Mouse (Mus musculus): Measurements from ENCODE around the gene Hpgd.
"Not testable (repeated sequence)": the region's sequence is repeated elsewhere in the genome, so short reads cannot be mapped to it uniquely, and the experiment has no call there.

Hpgd gene

DNA sequence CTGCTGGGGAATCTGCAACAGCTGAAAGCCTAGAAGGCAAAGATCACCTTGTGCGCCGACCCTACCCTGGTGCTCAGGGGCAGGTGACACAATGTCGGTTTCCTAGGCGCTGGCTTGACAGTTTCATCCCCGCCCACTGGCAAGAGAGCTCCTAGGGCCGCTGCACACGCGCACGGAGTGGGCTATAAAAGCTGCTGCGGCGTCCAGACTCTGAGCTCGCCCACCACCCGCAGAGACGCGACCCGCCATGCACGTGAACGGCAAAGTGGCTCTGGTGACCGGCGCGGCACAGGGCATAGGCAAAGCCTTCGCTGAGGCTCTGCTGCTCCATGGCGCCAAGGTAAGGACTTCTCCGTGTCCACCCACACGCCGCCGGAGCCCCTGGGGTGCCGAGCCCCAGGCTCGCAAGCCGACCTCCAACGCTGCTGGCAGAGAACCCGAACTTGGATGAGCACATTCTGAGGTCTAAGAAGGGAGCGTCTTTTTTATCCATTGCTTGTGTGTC is at the start of gene Hpgd:
TSS of gene Hpgd (plus strand) at position 213 of the 505 bp plus-strand sequence.
- in situ Hi-C loops (cut with MboI, MseI): loop anchor here (10.0 kb wide), 1 partner anchor 370 kb away; no protein-coding TSS in a partner anchor

DNA sequence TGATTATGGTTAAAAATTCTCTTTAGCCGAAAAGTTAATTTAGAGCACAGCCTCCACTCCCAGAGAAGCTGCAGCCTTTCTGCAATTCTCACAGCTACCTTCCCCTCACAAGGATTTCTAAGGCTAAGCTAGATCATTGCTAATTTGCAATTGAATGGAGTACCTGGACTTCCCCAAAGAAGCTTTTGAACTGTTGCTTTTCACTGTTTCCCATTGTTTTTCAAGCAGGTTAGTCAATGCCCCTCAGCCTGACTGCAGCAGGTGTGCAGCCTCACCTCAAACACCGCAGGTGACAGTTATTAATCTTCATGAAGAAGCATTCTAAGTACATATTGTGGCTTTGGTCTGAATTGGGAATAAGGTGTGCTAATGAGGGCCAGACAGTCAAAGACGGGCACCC is 42.7 kb upstream of the Hpgd start:
- in situ Hi-C loops (cut with MboI, MseI): not testable (repeated sequence)

DNA sequence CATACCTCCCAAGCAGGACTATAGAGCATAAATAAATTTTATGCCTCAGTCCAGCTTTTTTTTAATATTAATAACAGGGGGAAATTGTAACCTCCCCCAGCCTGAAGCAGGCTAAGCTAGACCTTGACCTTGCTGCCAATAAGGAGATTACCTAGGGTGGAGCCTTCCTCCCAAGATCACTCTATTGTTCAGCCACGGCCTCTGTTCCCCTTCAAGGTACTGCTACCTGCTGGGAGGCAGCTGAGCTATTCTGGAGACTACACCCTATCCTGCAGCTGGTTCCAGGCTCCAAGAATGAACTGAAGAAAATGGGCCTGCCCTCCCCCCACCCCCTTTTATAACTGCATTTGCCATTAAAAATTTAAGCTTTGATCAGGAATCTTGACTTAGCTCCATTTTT is 42.1 kb upstream of the Hpgd start:
- in situ Hi-C loops (cut with MboI, MseI): no loop called here

DNA sequence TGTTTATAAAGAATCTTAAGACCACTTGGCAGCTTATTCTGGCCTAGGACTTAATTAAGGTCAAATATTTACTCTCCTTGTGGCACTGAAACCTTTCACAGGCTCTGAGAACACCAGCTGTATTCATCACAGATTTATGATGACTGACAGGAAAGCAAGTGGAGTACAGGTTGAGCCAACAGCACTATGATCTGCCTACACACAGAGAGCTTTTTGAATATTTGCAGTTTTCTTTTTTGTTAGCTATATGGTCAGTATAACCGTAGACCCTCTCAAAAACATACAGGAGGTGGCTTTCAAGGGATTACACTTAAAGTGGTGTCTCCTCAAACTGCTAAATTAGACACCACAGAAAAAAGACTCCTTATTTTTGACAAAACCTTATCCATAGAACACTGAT is 33.2 kb upstream of the Hpgd start:
- in situ Hi-C loops (cut with MboI, MseI): no loop called here

DNA sequence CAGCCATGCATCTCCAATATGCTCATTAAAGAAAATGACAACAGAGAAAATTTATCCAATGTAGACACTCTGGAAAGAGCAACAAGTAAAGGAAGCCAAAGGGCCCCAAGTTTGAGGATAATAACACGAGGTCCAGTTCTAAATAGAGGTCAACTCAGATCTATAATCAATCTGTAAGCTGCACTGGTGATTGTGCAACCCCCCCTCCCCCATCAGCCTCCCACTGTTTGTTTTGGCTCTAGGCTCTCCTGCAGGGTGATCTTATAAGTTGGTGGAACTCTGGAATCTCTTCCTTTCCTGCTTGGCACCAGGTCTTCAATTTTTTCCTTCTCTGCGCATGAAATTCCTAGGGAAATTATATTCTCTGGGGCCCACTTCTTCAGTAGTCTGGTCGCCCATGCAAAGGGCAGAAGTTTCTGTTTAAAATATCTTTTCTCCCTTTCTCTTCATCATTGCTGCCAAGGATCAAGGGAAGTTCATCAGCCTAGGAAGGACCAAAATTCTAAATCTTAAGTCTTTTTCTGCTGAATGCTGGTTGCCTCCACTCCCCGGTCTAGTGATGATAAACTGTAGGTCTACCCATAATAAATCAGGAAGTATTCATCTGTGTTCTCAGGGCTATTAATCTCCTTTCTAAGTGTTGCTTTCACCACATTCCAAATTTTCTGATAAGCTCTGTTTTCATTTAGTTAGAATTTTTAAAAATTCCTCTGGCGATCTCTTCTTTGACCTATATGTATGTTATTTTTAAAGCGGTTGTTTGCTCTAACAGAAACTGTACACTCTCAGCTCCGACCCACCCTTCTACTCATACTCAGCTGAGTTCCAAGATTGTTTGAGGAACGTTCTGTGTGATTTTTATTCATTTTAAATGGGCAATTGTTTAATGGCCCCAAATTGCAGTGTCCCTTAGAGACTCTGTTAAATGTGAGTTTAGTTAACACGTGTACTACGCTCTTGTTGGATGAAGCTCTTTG is 24.4 kb upstream of the Hpgd start:
- in situ Hi-C loops (cut with MboI, MseI): no loop called here

DNA sequence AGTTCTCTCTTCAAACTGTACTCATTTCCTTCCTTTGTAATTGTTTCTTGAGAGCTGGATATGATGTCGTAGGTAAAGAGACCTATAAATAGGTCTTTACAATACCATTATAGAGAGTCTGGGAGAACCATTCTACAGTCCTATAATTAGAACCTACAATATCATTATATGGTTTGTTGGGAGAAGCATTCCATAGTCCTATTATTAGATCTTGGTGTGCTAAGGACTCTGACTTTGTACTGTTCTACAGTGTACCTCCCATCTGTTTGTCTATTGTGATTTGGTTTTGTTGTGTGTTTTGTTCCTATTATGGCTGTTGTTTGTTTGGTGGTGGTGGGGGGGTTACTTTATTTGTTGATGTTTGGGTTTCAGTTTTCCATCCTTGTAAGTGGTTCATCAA is 21.5 kb upstream of the Hpgd start:
- in situ Hi-C loops (cut with MboI, MseI): no loop called here

DNA sequence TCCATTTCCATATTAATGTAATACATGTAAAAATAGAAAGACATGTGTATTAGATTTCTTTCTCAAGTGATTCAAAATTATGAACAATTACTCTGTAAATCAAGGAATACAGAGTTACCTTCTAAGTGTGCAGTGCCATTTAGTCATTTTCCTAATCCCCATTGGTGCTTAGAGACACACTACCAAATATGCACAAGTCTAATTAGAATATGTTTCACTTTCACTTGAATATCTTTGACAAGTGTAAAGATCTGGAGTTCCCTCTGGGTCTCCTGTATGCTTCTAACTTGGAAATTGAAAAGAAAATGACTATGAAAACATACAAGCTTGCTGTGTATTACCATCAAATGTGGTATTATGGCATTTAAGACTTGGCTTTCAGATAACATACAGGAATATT is 19.1 kb upstream of the Hpgd start:
- in situ Hi-C loops (cut with MboI, MseI): no loop called here

DNA sequence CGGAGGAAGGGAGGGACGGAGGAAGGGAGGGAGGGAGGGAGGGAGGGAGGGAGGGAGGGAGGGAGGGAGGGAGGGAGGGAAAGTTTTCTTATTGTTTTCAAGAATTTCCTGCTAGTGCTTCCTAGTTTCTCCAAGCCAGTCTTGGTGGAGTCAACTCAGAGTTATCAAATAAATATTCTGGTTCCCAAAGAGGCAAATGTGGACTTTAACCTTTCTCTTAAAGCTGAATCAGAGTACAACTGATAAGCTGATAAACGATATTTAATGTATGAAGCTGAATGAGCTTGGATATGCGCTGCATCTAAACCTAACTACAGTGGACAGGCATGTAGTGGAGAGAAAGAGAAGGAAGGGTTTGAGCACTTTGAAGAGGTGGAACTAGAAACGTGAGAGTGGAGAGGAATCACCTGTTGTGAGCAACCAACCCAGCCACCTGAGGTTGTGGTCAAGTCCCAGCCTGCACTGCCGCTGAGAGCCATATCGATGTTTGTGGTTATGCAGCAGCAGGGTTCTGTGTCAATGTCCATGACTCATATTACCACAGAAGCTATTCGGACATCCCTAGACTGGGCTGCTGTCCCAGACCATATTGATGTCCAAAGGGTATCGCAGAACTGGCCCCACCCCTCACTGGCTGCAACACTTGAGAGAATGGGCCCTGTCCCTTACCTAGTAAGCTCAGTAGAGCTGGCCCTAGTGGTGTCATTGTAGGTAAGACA is 16.4 kb upstream of the Hpgd start:
- in situ Hi-C loops (cut with MboI, MseI): no loop called here

DNA sequence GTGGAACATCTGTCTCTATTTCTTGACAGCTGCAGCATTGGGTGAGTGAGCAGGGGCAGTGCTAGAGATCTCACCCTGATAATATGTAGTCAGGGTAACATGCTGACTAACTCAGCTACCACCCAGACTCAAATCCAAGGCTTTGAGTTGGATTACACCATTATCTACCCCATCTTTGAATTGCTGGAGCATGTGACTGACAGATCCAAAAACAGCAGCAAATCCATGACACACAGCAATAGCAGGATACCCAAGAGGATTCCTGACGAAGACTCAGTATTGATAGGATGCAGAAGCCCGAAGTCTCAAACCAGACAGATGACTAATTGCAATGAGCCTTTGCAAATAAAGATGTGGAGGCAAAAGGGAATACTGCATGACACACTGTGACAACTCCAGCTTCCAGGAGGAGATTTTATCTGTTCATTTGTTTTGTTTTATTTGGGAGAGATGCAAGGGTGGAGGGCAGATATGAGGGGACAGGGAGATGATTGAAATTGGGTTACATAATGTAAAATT is 15.8 kb upstream of the Hpgd start:
- in situ Hi-C loops (cut with MboI, MseI): no loop called here

DNA sequence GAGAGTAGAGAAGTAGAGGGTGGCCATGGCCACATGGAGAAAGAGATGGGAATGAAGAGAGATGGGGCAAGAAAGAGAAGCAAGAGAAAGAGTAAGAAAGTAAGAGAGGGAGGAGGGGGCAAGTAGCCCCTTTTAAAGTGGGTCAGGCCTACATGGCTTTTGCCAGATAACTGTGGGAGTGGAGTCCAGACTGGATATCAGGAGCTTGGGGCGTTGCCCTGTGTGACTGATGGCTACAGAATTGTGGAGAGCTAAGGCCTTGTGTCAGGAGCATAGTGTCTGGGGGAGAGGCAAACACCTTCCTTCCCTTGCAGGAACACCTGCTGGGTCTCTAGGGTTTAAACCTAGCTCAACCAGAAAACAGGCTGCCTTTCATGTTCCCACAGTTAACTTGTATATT is 10.4 kb upstream of the Hpgd start:
- in situ Hi-C loops (cut with MboI, MseI): no loop called here

DNA sequence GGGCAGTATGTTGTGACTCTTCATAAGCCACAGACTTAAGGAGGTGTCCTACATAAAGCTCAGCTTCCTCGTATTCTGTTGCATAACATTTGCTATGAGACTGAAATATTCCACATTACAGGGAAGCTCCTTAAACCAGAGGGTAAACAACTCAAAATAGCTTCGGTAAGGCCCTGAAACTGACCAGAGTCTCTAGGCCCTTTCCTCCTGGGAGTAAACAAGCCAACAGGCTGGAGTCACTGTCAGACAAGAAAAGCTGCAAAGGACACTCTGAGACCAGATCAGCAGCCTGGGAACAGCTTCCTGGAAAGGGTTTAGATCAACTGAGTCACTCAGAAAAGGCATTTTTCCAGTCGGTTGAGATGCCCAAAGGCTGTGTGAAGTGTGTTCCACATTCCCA is 9.4 kb upstream of the Hpgd start:
- in situ Hi-C loops (cut with MboI, MseI): no loop called here

DNA sequence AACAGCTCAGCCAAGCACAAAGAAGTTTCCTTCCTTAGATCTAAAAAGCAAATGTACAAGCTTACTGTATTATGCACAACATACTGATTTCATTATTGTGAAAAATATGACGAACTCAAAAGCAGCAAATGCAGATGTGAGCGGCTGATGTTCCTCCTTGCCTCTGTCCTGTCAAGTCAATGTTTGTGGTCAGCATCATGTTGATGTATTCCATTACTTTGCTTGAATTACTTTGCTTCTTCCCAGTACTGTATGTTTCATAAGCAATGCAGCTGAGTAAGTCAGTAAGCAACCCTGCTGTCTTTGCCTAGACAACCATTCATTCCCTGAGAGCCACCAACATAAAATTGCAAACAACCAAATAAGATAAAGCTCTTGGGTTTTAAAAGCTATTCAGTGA is 7.7 kb upstream of the Hpgd start:
- in situ Hi-C loops (cut with MboI, MseI): no loop called here

DNA sequence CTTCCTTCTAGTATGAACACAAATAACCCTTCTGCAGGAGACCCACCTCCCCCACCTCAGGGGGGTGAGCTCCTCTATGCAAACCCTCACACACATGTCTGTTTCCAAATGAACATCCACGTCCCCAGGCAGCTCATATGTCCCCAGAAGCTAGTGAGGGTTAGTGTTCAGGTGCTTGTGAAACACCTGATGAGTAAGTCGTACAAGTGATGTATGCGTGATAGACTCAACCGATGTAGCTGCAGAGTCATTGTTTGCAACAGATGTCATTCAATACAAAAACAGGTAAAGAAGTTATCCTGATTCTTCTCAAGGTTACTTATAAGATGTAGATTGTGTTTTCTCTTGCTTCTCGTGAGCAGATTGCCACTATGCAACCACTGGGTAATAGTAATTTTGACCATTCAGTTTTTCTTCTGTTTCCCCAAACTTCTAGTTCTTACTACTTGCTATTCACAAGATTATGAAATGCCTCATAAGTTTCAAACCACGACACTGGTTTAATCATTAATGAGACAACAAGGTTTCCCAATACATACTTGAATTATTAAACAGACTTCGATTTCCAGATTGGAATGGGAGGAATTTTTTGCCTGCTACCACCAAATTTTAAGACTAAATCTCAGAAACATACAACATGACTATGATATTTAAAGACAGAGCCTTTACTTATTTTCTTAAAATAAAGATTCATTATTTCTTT is 6.9 kb upstream of the Hpgd start:
- in situ Hi-C loops (cut with MboI, MseI): no loop called here

DNA sequence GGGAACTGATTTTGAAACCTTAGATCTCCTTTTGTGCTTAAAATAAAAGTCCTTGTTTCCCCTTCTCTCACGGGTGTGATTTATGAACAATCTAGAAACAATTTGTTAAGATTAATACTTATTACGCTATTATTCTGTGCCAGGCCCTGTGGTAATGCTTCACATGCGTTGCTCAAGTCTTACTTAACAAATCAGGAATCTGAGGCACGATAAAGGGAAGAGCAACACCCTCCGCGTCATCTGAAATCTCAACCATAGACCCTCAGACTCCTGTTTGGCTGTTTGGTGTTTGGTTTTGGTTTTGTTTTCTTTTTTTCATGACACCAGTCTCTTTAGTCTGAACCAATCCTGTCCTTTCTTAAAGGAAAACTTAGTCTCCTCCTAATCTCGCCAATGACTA is 2.1 kb upstream of the Hpgd start:
- in situ Hi-C loops (cut with MboI, MseI): loop anchor here (10.0 kb wide), 1 partner anchor 372 kb away; no protein-coding TSS in a partner anchor

DNA sequence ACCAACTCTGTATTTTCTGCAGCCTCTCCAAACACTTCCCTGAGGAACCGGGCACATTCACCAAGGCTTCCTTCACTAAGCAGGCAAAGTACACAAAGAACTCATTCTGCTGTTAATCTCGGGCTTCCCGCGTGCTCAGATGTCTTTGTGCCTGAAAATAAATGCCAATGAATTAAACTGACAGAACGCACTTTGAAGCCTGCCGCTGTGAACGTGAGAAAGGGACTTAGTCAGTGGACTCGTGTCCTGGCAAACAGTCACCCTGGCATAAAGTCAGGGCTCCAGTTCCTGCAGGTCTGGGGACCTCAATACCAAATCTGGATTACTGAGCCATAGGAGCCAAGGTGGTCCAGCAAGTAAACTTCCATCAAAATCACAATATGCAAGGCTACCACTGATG is 905 bp upstream of the Hpgd start:
- in situ Hi-C loops (cut with MboI, MseI): loop anchor here (10.0 kb wide), 1 partner anchor 371 kb away; no protein-coding TSS in a partner anchor

DNA sequence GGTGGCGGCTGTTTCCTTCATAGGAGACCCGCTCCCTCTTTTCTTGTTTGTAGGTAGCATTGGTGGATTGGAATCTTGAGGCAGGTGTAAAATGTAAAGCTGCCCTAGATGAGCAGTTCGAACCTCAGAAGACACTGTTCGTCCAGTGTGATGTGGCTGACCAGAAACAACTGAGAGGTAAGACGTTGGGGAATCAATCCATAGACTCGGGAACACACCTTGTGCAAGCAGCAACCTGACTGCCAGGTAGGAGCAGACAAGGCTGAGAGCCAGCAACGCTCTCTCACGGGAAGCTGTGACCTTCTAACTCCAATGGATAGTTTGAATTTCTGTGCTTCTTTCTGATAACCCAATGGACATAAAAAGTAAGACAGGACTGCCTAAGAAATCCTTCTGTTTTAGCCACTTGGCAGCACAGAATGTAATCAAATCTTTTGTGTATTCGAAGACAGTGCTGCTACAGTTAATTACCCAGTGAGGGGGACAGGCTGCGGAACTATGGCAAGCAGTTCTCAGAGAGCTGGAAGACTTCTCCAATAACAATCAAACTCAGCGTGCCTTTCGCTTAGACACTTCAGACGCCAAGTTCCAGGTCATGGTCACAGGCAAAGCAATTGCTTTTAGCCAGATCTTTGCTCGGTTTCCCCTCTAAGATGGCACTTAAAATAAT is 636 bp downstream of the Hpgd start:
- in situ Hi-C loops (cut with MboI, MseI): loop anchor here (10.0 kb wide), 1 partner anchor 370 kb away; no protein-coding TSS in a partner anchor

DNA sequence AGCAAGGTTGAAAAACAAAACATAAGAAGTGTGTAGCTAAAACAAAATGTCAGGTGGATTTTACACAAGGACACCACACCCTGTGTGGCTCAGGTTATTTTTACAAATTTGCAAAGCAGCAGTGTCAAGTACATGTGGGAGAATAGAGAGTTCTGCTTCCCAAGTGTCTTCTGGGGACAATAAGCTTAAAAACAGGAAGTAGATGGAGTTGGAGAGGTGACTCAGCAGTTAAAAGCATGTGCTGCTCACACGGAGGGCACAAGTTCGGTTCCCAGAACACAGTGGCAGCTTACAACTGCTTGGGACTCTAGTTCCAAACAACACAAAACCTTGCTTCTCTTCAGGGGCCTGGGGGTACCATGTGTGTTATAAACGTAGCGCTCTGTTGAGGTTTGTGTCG is 5.0 kb downstream of the Hpgd start:
- in situ Hi-C loops (cut with MboI, MseI): loop anchor here (10.0 kb wide), 1 partner anchor 365 kb away; no protein-coding TSS in a partner anchor

DNA sequence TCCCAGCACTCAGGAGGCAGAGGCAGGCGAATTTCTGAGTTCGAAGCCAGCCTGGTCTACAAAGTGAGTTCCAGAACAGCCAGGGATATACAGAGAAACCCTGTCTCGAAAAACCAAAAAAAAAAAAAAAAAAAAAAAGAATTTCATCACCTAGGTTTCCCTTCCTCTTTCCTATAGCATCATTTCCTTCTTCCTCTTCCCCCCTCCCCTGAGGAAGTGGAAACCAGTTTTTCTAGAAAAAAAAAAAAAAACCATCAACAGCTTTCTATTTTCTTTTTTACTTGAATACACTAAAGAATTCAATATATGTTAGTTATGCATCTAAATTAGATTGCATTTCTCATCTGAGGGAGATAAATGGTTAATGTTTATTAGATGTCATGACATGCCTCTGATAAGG is 6.9 kb downstream of the Hpgd start:
- in situ Hi-C loops (cut with MboI, MseI): not testable (repeated sequence)

DNA sequence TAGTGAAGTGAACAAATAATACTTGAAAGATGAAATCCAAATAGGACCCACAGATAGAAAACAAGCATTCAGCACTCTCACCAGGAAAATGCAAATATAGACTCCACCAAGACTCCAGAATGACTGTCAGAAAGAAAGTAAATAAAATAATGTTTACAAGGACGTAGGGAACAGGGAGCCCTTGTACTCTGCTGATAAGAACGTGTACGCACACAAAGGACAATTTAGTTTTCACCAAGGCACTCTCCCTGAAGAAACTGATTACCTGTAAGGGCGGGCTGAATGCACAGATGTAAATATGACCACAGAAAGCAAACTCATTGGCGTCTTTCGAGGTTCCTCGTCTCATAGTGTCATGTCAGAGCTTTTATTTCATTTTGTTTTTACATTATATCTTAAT is 10.2 kb downstream of the Hpgd start:
- in situ Hi-C loops (cut with MboI, MseI): no loop called here

DNA sequence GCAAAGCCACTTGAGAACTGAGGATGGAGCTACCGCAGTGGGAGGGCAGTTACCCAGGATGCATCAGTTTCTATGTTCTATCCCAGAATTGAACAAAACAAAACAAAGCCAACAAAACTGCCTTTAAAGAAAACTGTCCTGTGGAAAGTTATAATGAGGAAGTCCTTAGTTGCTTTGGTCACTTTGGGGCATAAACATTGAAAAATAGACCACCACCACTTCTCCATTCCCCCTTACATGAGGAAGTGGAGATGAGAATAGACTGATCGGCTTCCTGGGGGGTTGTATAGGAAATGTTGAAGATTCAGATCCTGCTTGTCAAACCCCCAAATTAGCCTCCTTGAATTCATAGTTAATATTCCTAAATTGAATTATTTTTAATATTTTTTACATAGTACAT is 19.2 kb downstream of the Hpgd start:
- in situ Hi-C loops (cut with MboI, MseI): no loop called here

DNA sequence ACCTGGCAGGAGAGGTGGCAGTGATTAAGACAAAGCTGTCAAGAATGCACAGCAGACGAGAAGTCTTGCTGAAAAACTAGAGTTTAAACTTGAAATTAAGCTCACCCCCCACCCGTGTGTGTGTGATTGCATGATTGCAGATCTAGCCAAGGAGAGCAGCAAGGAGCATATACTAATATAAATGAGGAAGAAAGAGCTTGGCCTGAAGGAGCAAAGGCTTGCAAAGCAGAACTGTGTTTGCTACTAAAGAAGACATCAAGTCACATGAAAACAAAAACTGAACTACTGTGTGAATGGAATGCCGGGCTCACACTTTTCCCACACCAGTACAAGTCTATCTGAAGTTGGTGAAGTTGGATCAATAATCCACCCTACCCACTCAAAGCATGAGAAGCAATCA is 20.8 kb downstream of the Hpgd start:
- in situ Hi-C loops (cut with MboI, MseI): no loop called here

All from T-helper 2 cell (primary cell).